ENCODE assay signal across 9 mouse cellular contexts in genomic region chr14:117681321-117681921, GRCm38 (mm10).
DNase-seq lines count a peak whose midpoint lies in the region; ATAC-seq lines count a peak whose summit lies in the region.
"Had no signal": no experiment of that assay in that cellular context is flagged by ENCODE, and none has a peak within 500 bp of the region (broad histone marks: within the 10 kb centered on the region; RNA-seq: fewer than 3 reads in every experiment).

No protein-coding gene starts in this region.

- H3K9me3 ChIP-seq in forebrain, embryonic 13.5 days (replicated peaks), result no peaks in the 10 kb centered on the region
- H3K9me3 ChIP-seq in forebrain, embryonic 11.5 days (ENCODE audit: control insufficient read depth, low read length), result no peaks in the 10 kb centered on the region
- no peaks in the 10 kb centered on the region; the same call in 1 of the 2 replicates for H3K9me3 ChIP-seq in hindbrain, embryonic 16.5 days (ENCODE audit: control insufficient read depth, low read length)

- H3K27ac ChIP-seq in forebrain, embryonic 13.5 days, result 0 out of 2 replicates have a peak overlapping the region, but pooled peaks have one; percentile 17
- no peak overlapping the region for H3K27ac ChIP-seq in forebrain, embryonic 11.5 days (ENCODE audit: low read depth, low read length)
- no peak overlapping the region for H3K27ac ChIP-seq in hindbrain, embryonic 16.5 days (ENCODE audit: low read depth, low read length)

- peak; percentile 84 for ATAC-seq in forebrain, embryonic 13.5 days
- ATAC-seq in forebrain, embryonic 11.5 days (replicated peaks; ENCODE audit: low FRiP score), result no peak
- ATAC-seq in hindbrain, embryonic 16.5 days, result peak; percentile 85

- H3K4me2 ChIP-seq in forebrain, embryonic 13.5 days, result no peak overlapping the region
- no peak overlapping the region for H3K4me2 ChIP-seq in forebrain, embryonic 11.5 days (ENCODE audit: low read depth, low read length, severe bottlenecking)
- H3K4me2 ChIP-seq in hindbrain, embryonic 16.5 days (ENCODE audit: low read length), result no peak overlapping the region

- peaks cover 17% of the 10 kb centered on the region for H3K4me1 ChIP-seq in forebrain, embryonic 13.5 days
- H3K4me1 ChIP-seq in forebrain, embryonic 11.5 days (replicated peaks; ENCODE audit: control insufficient read depth, insufficient read depth, low read length), result no peaks in the 10 kb centered on the region
- H3K4me1 ChIP-seq in hindbrain, embryonic 16.5 days (ENCODE audit: control insufficient read depth, insufficient read depth, low read depth, low read length), result no peaks in the 10 kb centered on the region

- no peak overlapping the region for H3K9ac ChIP-seq in forebrain, embryonic 13.5 days
- no peak overlapping the region for H3K9ac ChIP-seq in forebrain, embryonic 11.5 days (ENCODE audit: low read length)
- no peak overlapping the region for H3K9ac ChIP-seq in hindbrain, embryonic 16.5 days (ENCODE audit: low read depth, low read length)

- H3K4me3 ChIP-seq in forebrain, embryonic 13.5 days, result no peak overlapping the region
- H3K4me3 ChIP-seq in forebrain, embryonic 11.5 days (ENCODE audit: low read depth, low read length), result no peak overlapping the region
- no peak overlapping the region for H3K4me3 ChIP-seq in hindbrain, embryonic 16.5 days (ENCODE audit: low read length)

- no peaks in the 10 kb centered on the region for H3K36me3 ChIP-seq in forebrain, embryonic 13.5 days (ENCODE audit: poor library complexity, severe bottlenecking)
- H3K36me3 ChIP-seq in forebrain, embryonic 11.5 days (ENCODE audit: control insufficient read depth, insufficient read depth, low read length), result no peaks in the 10 kb centered on the region
- no peaks in the 10 kb centered on the region for H3K36me3 ChIP-seq in hindbrain, embryonic 16.5 days (ENCODE audit: control insufficient read depth, insufficient read depth, low read length)

- no peak for DNase-seq in forebrain, embryonic 11.5 days (ENCODE audit: low spot score)
- peak; percentile 23 to 33 for DNase-seq in right cerebral cortex, postnatal 10 days (ENCODE audit: low spot score in 2 of 2)
- DNase-seq in right cerebral cortex, postnatal 25 days, result no peak
- peak; percentile 49 for DNase-seq in yolk sac, embryonic 10.5 days (ENCODE audit: low spot score)
- DNase-seq in right cerebral cortex, adult 18-20 months, result no peak
- DNase-seq in urinary bladder, postnatal 10 days (ENCODE audit: low spot score), result no peak

- 50% methylated on average over 5 of the region's 5 CpGs for WGBS in forebrain, embryonic 13.5 days
- WGBS in forebrain, embryonic 11.5 days, result 76% methylated on average over 5 of the region's 5 CpGs
- WGBS in hindbrain, embryonic 16.5 days, result 44% methylated on average over 5 of the region's 5 CpGs

- H3K27me3 ChIP-seq in forebrain, embryonic 13.5 days, result no peaks in the 10 kb centered on the region
- H3K27me3 ChIP-seq in forebrain, embryonic 11.5 days (ENCODE audit: control insufficient read depth, insufficient read depth, low read length), result no peaks in the 10 kb centered on the region
- H3K27me3 ChIP-seq in hindbrain, embryonic 16.5 days (replicated peaks; ENCODE audit: control insufficient read depth, insufficient read depth, low read length), result no peaks in the 10 kb centered on the region
- H3K27me3 ChIP-seq: CH12.LX had no signal

Comparison
In these comparisons a context has a peak if more than half of its experiments do, and no peak if none do; other contexts are left out.
1. DNase-seq: peak in right cerebral cortex, postnatal 10 days (2 of 2) and yolk sac, embryonic 10.5 days (single experiment); none in forebrain, embryonic 11.5 days (single experiment), right cerebral cortex, postnatal 25 days (single experiment), right cerebral cortex, adult 18-20 months (single experiment) and urinary bladder, postnatal 10 days (single experiment).